Mouse (Mus musculus): ENCODE measurements around the gene Alkal2.

- TF ChIP-seq CTCF (IDR thresholded peaks at IDR 0.05; ENCODE audit: low read depth, low read length) (no peak), POLR2A (IDR thresholded peaks at IDR 0.05; ENCODE audit: borderline replicate concordance, low read depth, low read length) (no peak)
Observed at GRCm38 (mm10) chr12:30850902-30851301, 33.2 kb upstream of the Alkal2 start.
